Mouse (Mus musculus): Measurements from ENCODE around the gene Tmf1.
A peak's percentile ranks its signal among the peaks of the same experiment; 100 is the strongest.

The Tmf1 gene

DNA sequence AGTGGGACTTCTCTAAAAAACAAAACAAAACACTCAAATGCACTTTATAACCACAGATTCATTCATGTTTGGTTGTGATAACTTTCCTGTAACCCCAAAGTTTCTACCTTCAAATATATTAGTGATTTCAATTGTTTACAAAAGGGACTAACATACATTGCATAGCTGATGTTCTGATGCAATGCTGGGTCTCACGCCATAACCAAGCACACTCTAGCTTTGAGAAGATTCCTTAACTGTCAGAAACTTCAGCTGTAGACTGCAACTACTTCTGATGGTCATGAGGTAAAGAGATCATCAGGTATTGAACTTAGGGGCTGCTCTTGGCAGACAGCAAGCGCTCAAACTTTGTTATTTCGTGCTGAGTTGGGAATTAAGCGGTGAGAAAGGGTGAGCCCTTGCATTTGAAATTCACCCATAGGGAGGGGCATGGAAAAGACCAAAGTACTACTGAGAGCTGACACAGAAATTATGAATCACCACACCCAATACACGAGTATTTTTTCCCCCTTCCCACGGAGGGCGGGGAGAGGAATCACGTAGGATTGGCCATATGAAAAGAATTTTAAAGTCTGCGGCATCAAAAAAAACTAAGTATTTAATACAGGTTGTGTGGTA, 25.4 kb upstream of the Tmf1 start:
- DNase-seq (ENCODE audit: low read depth, low spot score): peak; percentile 61

DNA sequence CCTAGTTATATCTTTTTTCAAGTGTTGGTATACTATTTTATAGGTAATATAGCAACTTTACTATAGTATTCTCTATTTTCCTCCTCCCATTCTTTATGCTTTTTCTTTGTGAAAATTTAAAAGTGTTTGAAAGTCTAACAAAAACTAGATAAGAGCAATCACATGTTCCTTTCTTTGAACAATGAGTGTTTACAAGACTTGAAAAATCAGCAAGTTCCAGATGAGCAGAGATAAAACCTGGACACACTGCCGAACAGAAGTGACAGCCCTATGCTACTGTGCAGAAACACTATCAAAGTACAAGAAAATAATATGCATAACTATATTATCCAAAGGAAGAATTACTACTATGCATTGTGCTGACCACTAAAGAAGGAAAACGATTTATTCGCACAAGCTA, 23.6 kb upstream of the Tmf1 start:
- DNase-seq (ENCODE audit: low read depth, low spot score): no peak

DNA sequence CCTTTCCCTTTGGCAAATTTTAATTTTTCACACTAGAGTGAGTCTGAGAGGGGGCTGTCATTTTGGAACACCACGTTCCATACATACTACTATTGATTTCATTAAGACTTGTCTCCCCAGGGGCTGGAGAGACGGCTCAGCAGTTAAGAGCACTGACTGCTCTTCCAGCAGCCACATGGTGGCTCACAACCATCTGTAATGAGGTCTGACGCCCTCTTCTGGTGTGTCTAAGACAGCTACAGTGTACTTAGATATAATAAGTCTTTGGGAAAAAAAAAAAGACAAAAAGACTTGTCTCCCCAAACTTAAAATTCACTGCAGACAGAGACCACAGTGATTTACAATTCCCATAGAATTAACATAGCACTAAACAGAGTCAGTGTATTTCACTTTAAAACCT, 21.5 kb upstream of the Tmf1 start:
- DNase-seq (ENCODE audit: low read depth, low spot score): no peak

DNA sequence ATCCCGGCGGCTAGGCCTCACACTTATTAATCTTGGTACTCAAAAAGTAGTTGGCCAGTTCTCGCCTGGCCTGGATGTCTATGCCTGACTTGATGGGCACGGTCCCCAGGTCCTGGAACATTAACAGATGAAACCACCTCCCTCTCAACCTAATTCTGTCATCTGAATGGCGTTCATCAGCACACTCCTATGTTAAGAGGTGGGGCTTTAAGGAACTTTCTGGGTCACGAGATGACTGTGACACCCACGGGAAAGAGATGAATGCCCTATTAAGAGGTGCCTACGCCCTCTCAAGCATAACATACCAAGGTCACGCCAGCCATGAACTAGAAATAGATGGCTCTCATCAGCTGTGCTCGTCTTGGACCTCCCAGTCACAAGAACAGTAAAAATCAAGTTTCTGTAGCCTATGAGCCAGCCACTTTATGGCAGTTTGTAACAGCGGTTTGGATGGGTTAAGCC, 476 bp upstream of the Tmf1 start:
- peak; percentile 89 for DNase-seq (ENCODE audit: low read depth, low spot score)

DNA sequence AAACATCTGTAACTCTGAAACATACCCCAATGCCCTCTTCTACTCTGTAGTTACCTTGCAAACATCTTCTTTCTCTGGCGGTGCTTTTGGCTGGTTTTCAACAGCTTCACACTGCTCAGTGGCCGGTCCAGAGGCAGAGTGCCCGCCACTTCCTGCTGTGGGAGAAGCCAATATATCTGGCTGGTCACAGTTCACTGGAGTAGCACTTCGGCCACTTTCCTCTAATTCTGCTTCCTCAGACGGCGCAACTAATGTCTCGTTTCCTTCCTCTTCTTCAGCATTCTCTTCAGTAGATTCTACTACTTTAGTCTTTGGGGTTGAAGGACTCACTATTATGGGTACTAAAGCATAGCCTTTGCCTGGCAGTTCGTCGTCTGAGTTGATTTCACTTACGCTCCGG, 3.2 kb downstream of the Tmf1 start:
- no peak for DNase-seq (ENCODE audit: low read depth, low spot score)

DNA sequence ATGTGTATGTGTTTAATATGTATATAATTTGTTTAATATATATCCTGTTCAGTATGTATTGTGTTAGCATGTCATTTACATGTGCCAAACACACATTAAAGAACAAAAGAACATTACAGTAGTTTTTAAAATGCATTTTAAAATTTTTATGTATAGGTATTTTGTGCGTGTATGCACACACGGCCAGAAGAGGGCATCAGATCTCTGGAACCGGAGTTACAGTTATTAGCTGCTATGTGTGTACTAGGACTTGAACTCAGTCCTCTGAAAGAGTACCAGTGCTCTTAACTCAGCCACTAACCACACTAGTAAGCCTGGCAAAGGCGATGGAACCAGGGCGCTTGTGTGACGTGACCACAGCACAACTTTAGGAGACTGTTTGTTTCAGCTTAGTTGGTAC, 28.8 kb downstream of the Tmf1 start:
- peak; percentile 49 for DNase-seq (ENCODE audit: low read depth, low spot score)

DNA sequence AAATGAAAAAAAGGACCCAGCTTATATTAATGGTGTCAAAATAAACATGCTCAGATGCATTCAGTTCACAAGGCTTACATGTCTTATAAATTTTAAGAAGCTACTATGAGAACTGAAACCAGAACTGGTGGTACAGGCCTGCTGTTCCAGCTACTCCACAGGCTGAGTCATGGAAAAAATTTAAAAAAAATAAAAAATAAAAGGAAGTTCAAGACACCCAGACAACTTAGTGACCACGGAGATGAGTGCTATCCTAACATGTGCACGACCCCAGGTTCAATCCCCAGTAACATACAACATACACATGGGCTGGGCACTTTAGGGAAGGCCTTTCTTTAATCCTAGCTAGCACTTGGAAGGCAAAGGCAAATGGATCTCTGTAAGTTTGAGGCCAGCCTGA, 29.2 kb downstream of the Tmf1 start:
- peak; percentile 52 for DNase-seq (ENCODE audit: low read depth, low spot score)

DNA sequence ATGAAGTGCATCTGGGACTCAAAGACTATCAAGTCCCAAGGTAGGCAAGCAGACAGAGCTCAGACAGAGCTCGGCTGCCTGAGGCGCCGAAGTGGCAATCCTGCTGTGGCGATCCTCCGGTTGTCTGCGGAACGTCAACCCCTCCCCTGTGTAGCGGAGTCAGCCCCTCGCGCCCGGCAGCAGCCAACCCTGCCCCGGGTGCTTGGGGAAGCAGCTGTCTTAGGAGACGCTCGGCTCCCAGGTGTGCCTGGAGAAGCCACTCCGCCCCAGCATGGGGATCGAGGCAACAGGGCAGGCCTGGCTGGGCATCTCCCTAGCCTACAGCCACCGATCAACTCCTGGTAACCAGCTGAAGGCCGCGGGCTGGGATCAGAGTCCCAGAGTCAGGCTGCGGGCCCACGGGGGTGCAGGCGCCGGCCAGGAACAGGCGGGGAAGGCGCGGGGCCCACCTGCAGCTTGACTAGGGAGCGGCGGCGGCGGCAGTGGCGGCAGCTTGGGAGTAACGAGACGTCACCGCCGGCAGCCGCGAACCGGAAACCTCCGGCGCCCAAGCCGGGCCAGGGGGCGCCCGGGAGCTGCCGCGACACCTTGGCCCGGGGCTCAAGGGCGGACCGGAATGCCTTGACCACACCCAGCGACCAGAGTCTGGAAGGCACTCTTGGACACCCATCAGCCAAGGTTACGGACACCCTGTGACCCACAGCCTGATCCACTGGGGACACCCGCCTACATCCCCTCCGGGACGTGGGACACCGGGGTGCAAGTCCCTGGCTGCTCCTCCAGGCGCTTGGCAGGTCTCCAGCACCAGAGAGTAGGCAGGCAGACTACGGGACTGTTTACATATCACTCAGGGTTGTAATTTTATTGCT, 30.3 kb downstream of the Tmf1 start, which contains the start of gene Eogt:
Eogt (minus strand) TSS at position 800 of the 869 bp plus-strand sequence.
- peak; percentile 72 for DNase-seq (ENCODE audit: low read depth, low spot score)

DNA sequence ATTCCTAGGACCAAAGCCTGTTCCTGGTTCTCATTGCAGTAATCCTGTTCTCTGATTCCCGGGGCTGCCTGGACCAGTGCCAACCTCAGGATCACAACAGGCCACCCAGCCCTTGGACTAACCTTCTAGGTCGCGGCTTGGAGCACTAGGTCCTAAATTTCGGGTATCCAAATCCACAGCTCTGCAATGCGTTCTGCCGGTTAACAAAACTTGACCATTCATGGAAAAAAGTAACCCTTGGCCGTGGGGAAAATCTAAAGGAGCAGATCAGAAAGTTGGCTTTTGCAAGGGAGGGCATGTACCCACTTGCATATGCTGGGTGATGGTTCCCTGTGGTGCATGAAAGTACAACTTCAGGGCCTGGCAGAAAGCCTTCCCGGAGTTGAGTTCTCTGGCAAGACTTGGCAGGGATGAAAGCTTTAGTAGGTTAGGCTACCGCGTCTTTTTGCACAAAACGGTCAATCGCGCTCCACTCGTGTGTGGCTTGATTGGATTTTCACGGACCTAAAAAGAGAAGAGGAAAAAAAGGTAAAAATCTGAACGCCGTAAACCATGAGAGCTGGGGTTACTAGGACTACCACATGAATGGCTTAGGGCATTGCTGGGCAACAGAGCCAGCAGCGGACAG, 31.1 kb downstream of the Tmf1 start:
- peak; percentile 56 for DNase-seq (ENCODE audit: low read depth, low spot score)

DNA sequence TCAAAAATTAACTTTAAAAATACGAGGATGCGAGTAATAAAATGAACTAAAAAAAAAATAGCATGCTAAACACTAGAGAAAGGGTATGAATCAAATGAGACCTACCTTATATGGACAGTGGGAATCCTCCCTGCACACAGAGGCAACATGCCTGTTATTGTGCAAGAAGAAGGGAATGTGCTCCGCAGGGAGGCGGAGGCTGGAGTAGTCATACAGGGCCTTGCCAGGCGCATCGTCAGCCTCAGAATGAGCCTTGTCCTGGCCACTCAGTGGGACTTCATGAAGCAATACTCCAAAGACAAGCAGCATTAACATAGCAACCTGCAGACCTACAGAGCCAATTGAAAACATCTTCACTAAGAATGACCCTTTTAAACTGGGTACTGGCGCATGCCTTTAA, 33.8 kb downstream of the Tmf1 start:
- DNase-seq (ENCODE audit: low read depth, low spot score): peak; percentile 76

DNA sequence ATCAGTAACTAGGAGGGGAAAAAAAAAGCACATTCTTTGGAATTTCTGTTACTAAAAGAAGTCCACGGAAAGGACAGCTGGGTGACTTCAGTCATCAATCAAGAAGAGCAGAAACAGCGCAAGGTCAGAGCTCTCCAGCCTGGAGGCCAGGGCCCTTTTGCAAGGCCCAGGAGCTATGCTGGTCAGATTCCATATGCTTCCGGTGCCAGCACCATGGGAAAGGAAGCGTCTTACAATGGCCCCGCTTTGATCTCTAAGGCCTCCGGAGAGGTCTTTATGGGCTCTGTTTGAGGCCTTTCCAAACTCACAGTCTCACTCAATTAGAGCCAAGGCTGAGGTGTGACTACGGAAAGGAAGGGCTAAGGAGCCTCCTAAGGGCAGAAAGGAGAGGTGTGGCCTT, 34.6 kb downstream of the Tmf1 start:
- no peak for DNase-seq (ENCODE audit: low read depth, low spot score)

DNA sequence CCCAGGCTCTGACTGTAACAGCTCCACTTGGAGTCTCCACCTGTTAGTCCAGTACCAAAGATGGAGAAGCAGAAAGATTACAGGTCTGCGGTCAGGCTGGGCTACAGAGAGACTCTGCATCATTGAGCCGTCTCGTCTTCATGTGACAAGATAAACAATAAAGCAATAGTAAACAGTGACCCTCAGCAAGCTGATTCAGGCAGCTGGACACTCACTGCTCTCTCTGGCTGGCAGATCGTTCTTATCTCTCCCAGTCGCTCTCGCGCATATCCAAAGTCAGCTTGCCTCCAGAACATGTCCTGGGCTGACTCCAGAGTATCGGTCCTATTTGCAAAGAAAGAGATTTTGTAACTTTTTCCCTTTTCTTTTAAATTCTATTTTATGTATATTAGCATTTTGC, 36.3 kb downstream of the Tmf1 start:
- DNase-seq (ENCODE audit: low read depth, low spot score): no peak

DNA sequence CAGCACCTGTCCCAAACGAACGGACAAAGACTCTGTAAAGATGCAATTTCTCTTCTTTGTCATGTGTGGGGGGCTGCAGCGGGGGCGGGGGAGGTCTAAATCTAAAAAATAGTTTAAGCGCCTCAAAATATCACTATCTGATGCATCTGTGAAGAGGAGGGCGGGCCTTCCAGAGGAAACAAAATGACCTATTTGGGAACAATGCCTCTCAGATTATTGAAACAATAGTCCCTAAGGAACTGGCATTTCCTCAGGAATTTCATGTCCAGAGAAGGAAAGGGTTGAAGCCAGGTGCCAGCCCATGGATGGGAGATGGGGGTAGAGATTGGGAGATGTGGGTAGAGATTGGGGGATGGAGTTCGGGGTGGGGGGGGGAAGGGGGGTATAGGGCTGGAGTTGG, 37.1 kb downstream of the Tmf1 start:
- DNase-seq (ENCODE audit: low read depth, low spot score): no peak

DNA sequence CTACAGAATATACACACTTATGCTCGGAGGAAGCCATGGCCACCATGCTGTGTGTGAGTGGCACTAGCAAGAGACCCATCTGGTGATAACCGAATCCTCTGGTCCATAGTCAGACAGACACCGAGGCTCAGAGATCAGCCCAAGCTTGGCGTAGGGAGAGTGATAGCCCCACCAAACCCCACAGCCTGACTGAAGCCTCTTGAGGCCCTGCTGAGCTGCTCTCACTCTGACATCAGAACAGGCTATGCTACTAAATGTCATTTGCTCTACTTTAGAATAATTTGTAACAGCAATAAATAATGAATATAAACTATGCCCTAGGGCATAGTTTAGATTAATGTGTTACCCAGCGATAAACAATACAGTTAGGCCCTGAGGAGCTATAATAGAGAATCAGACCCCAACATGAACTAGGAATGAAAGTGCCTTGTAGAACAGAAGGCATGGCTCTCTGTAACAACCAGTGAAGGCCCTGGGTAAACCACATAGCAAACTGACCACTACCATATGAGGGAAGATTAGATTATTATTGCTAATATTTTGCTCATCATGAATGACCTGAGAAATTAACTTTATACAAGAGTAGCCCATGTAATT, 46.1 kb downstream of the Tmf1 start:
- no peak for DNase-seq (ENCODE audit: low read depth, low spot score)

DNA sequence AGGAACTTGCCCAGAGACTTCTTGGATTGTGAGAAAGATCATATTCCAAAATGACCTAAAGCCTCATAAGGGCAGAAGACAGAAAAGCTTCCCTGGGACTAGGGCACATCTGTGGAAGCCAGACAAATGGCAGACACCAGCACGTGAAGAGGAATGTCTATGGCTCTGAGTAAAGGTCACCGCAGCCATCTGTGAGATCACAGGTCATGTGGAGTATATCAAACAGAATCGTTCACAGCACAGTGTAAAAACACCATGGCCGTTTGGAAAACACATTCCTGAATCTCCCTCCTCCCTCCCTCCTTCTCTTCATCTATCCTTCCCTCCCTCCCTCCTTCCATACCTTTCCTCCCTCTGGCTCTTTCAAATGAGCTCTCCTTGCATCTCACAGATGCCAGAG, 47.1 kb downstream of the Tmf1 start:
- no peak for DNase-seq (ENCODE audit: low read depth, low spot score)

DNA sequence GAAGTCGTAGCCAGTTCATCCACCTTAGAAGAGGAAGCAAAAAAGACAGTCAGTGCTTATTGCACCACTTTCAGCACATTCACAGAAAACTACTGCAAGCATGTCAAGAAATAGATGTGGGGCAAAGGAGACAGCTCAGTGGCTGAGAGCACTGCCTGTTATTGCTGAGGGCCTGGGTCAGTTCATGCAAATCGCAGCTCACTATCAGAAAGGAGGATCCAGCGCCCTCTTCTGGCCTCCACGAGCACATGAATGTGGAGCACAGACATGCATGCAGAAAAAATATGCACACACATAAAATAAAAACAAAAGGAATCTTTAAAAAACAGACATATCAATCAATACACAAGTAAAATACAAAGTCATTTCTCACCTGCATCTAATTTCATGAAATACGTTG, 47.9 kb downstream of the Tmf1 start:
- peak; percentile 29 for DNase-seq (ENCODE audit: low read depth, low spot score)

DNA sequence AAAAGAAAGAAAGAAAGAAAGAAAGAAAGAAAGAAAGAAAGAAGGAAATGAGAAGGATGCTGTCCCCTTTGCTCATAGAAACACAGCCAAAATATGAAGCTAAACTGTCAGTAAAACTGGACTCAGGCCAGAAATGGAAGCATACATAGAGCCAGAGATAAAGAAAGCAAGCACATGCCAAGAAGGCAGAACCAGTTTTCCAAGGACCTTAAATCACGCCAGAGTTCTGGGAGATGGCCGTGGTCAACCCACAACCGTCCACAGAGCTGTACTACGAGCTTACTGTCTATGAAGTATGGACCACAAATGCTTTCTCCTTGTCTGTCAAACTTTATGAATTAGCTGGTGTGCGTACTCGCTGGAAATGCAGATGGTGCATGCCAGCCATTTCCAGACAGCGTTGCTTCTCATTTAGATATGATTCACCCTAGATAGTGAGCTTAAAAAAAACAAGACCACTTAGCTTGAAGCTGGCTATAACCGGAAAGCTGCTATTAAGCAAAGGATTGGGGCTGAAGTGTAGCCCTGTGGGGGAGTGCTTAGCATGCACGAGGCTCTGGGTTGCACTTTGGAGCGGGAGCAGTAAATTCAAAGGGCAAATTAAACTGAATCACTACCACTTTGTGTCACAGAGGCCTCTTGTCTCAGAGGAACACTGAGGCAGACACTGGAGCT, 54.4 kb downstream of the Tmf1 start:
- DNase-seq (ENCODE audit: low read depth, low spot score): peak; percentile 23

DNA sequence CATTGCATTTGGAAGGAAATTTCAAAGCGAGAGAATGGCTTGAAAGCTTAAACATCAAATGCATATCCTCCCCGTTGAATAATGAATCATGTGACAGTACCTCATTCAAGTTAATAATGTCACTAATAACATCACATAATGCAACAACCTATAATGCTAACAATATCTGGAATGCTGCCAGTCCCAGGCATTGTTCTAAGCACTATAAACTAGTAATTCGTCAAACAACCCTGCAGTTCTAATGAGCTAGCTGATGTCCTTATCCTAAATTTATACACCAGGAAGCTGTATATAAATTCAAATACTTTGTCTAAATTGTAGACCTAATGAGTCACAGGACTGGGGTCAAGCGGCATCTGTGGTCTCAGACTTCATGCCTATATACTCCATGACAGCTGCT, 58.0 kb downstream of the Tmf1 start:
- DNase-seq (ENCODE audit: low read depth, low spot score): no peak

DNA sequence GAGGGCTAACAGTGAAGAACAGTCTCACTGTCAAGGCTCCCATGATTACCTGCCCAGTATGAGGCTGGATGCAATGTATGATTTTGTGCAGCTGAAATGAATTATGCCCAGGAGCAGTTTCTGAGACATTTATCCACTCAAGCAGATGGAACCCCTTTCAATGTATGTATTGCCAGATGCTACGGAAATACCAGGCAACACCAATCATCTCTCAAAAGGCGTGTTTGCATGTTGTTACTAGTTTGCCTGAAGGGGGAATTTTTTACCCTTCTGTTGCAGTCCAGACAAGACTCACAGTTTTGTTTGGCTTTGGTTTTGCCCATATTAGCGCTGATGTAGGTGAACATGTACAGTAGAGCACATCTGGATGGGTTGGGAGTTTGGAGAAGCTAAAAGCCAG, 60.6 kb downstream of the Tmf1 start:
- no peak for DNase-seq (ENCODE audit: low read depth, low spot score)

DNA sequence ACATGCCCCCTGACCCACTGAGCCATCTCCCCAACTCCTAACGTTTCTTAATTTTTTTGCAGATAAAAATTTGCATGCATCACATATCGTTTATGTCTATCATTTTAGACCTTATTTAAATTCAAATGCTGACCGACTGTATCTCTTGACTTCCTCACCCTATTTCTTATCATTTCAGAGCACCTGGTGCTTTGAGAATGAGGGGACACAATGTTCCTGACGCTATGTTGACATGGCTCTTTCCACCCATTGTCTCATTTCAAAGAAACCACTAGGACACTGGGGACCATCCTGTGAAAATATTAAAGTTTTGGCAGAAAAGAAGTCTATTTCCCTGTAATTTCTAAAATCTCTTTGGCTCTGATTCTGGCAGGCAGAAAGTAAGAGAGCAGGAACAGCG, 62.0 kb downstream of the Tmf1 start:
- DNase-seq (ENCODE audit: low read depth, low spot score): no peak

DNA sequence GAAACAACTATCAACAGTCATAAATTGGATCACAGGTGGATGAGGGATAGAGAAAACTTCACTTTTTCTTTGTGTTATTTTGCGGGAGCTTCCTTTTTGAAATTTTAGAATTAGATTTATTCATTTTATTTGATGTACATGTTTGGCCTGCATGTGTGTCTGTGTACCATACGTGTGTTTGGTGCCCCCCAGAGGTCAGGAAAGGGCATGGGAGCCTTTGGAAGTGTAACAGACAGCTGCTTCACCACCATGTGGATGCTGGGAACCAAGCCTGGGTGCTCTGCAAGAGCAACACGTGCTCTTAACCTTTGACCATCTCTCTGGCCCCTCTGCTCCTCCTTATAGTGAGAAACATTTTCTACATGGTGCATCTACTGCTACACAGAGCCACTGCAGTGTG, 64.1 kb downstream of the Tmf1 start:
- DNase-seq (ENCODE audit: low read depth, low spot score): peak; percentile 23

DNA sequence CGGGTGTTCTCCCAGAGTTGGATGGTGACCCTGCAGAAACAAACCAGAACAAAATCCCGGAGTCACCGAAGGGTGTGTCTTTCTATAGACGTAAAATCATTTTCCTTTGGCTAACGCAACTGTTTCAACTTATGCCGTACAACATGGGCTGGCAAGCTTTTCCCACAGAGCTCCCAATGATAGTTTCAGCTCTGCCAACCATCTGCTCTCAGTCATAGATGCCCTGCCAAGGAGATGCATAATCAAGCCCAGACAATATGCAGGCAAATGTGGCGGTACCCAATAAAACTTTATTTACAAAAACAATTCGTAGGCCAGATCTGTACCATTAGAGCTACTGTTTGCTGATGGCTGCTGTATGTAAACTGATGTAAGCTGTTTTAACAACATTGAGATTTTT, 66.7 kb downstream of the Tmf1 start:
- DNase-seq (ENCODE audit: low read depth, low spot score): no peak
